Mouse (Mus musculus): ENCODE data around the gene Cyth2. TPM values are rescaled to one million over a fixed set of nuclear protein-coding genes. Genes with fewer than 3 reads are reported as not detected.

The Cyth2 gene
- polyA plus RNA-seq, 1 experiment from 2014 or later, result 194 TPM

GRCm38 (mm10) chr7:45796950-45797349, 17.4 kb downstream of the Cyth2 start:
- WGBS, result 36% methylated on average over 6 of the region's 6 CpGs
- H3K4me3 ChIP-seq (ENCODE audit: low read depth, low read length), result no peak overlapping the region
- DNase-seq (ENCODE audit: low spot score), result no peak
- no peak overlapping the region for H3K9ac ChIP-seq (ENCODE audit: low read length)
- no peak overlapping the region for H3K27ac ChIP-seq (ENCODE audit: low read depth, low read length)
- no peaks in the 10 kb centered on the region for H3K9me3 ChIP-seq (ENCODE audit: control insufficient read depth, low read length)
- no peak overlapping the region for H3K4me2 ChIP-seq (ENCODE audit: low read depth, low read length, severe bottlenecking)
- peaks cover 14% of the 10 kb centered on the region for H3K4me1 ChIP-seq (replicated peaks; ENCODE audit: control insufficient read depth, insufficient read depth, low read length)
- peaks cover 14% of the 10 kb centered on the region for H3K27me3 ChIP-seq (ENCODE audit: control insufficient read depth, insufficient read depth, low read length)
- peaks cover 2% of the 10 kb centered on the region; the same call in 1 of the 2 replicates for H3K36me3 ChIP-seq (ENCODE audit: control insufficient read depth, insufficient read depth, low read length)
- ATAC-seq (replicated peaks; ENCODE audit: low FRiP score), result no peak

GRCm38 (mm10) chr7:45794971-45795370, 19.4 kb downstream of the Cyth2 start:
- no peak for ATAC-seq (replicated peaks; ENCODE audit: low FRiP score)
- no peak overlapping the region for H3K27ac ChIP-seq (ENCODE audit: low read depth, low read length)
- WGBS, result 93% methylated on average over 29 of the region's 29 CpGs

GRCm38 (mm10) chr7:45793969-45794585, 20.3 kb downstream of the Cyth2 start:
- Histone ChIP-seq H3K9ac (ENCODE audit: low read length) (no peak overlapping the region), H3K4me1 (replicated peaks; ENCODE audit: control insufficient read depth, insufficient read depth, low read length) (peaks cover 11% of the 10 kb centered on the region), H3K9me3 (ENCODE audit: control insufficient read depth, low read length) (no peaks in the 10 kb centered on the region), H3K27ac (ENCODE audit: low read depth, low read length) (no peak overlapping the region), H3K36me3 (ENCODE audit: control insufficient read depth, insufficient read depth, low read length) (peaks cover 12% of the 10 kb centered on the region), H3K27me3 (ENCODE audit: control insufficient read depth, insufficient read depth, low read length) (peaks cover 11% of the 10 kb centered on the region), H3K4me3 (ENCODE audit: low read depth, low read length) (no peak overlapping the region), H3K4me2 (ENCODE audit: low read depth, low read length, severe bottlenecking) (no peak overlapping the region)
- no peak for ATAC-seq (replicated peaks; ENCODE audit: low FRiP score)
- WGBS, result 85% methylated on average over 33 of the region's 44 CpGs
- peak; percentile 53 for DNase-seq (ENCODE audit: low spot score)

More at GRCm38 (mm10) chr7:45794971-45795370, 19.4 kb downstream of the Cyth2 start:
- Histone ChIP-seq H3K4me1 (replicated peaks; ENCODE audit: control insufficient read depth, insufficient read depth, low read length) (peaks cover 11% of the 10 kb centered on the region), H3K4me2 (ENCODE audit: low read depth, low read length, severe bottlenecking) (no peak overlapping the region), H3K9ac (ENCODE audit: low read length) (no peak overlapping the region), H3K4me3 (ENCODE audit: low read depth, low read length) (no peak overlapping the region), H3K27me3 (ENCODE audit: control insufficient read depth, insufficient read depth, low read length) (peaks cover 14% of the 10 kb centered on the region), H3K36me3 (ENCODE audit: control insufficient read depth, insufficient read depth, low read length) (peaks cover 4% of the 10 kb centered on the region), H3K9me3 (ENCODE audit: control insufficient read depth, low read length) (no peaks in the 10 kb centered on the region)
- peak; percentile 52 for DNase-seq (ENCODE audit: low spot score)

- peaks cover 7% of the 10 kb centered on the region for H3K27me3 ChIP-seq (ENCODE audit: control insufficient read depth, insufficient read depth, low read length)
- no peak for ATAC-seq (replicated peaks; ENCODE audit: low FRiP score)
- 85% methylated on average over 24 of the region's 24 CpGs for WGBS
These were observed 21.1 kb downstream of the Cyth2 start for GRCm38 (mm10) chr7:45793240-45793639.

GRCm38 (mm10) chr7:45791756-45792490, 22.5 kb downstream of the Cyth2 start:
- Histone ChIP-seq H3K4me2 (ENCODE audit: low read depth, low read length, severe bottlenecking) (no peak overlapping the region), H3K9ac (ENCODE audit: low read length) (no peak overlapping the region), H3K9me3 (ENCODE audit: control insufficient read depth, low read length) (no peaks in the 10 kb centered on the region), H3K4me1 (replicated peaks; ENCODE audit: control insufficient read depth, insufficient read depth, low read length) (peaks cover 3% of the 10 kb centered on the region; the same call in 1 of the 2 replicates), H3K36me3 (ENCODE audit: control insufficient read depth, insufficient read depth, low read length) (peaks cover 15% of the 10 kb centered on the region), H3K27ac (ENCODE audit: low read depth, low read length) (no peak overlapping the region), H3K4me3 (ENCODE audit: low read depth, low read length) (no peak overlapping the region), H3K27me3 (ENCODE audit: control insufficient read depth, insufficient read depth, low read length) (peaks cover 2% of the 10 kb centered on the region)
- no peak for DNase-seq (ENCODE audit: low spot score)
- ATAC-seq (replicated peaks; ENCODE audit: low FRiP score), result no peak
- 84% methylated on average over 17 of the region's 17 CpGs for WGBS

More at GRCm38 (mm10) chr7:45793240-45793639, 21.1 kb downstream of the Cyth2 start:
- peak; percentile 50 for DNase-seq (ENCODE audit: low spot score)
- Histone ChIP-seq H3K4me3 (ENCODE audit: low read depth, low read length) (no peak overlapping the region), H3K4me1 (replicated peaks; ENCODE audit: control insufficient read depth, insufficient read depth, low read length) (peaks cover 7% of the 10 kb centered on the region), H3K9ac (ENCODE audit: low read length) (no peak overlapping the region), H3K36me3 (ENCODE audit: control insufficient read depth, insufficient read depth, low read length) (peaks cover 13% of the 10 kb centered on the region), H3K9me3 (ENCODE audit: control insufficient read depth, low read length) (no peaks in the 10 kb centered on the region), H3K4me2 (ENCODE audit: low read depth, low read length, severe bottlenecking) (no peak overlapping the region), H3K27ac (ENCODE audit: low read depth, low read length) (no peak overlapping the region)

GRCm38 (mm10) chr7:45790721-45791120, 23.7 kb downstream of the Cyth2 start:
- Histone ChIP-seq H3K9ac (ENCODE audit: low read length) (no peak overlapping the region), H3K9me3 (ENCODE audit: control insufficient read depth, low read length) (no peaks in the 10 kb centered on the region), H3K36me3 (ENCODE audit: control insufficient read depth, insufficient read depth, low read length) (peaks cover 15% of the 10 kb centered on the region), H3K27me3 (ENCODE audit: control insufficient read depth, insufficient read depth, low read length) (no peaks in the 10 kb centered on the region), H3K4me3 (ENCODE audit: low read depth, low read length) (no peak overlapping the region), H3K27ac (ENCODE audit: low read depth, low read length) (no peak overlapping the region), H3K4me2 (ENCODE audit: low read depth, low read length, severe bottlenecking) (no peak overlapping the region), H3K4me1 (replicated peaks; ENCODE audit: control insufficient read depth, insufficient read depth, low read length) (peaks cover 9% of the 10 kb centered on the region)
- no peak for DNase-seq (ENCODE audit: low spot score)
- no peak for ATAC-seq (replicated peaks; ENCODE audit: low FRiP score)
- WGBS, result 83% methylated on average over 6 of the region's 6 CpGs

GRCm38 (mm10) chr7:45787642-45788041, 26.7 kb downstream of the Cyth2 start:
- WGBS, result 90% methylated on average over 22 of the region's 22 CpGs
- Histone ChIP-seq H3K4me2 (ENCODE audit: low read depth, low read length, severe bottlenecking) (no peak overlapping the region), H3K27ac (ENCODE audit: low read depth, low read length) (no peak overlapping the region), H3K36me3 (ENCODE audit: control insufficient read depth, insufficient read depth, low read length) (peaks cover 15% of the 10 kb centered on the region), H3K4me3 (ENCODE audit: low read depth, low read length) (no peak overlapping the region), H3K9ac (ENCODE audit: low read length) (no peak overlapping the region), H3K4me1 (replicated peaks; ENCODE audit: control insufficient read depth, insufficient read depth, low read length) (peaks cover 20% of the 10 kb centered on the region), H3K27me3 (ENCODE audit: control insufficient read depth, insufficient read depth, low read length) (no peaks in the 10 kb centered on the region), H3K9me3 (ENCODE audit: control insufficient read depth, low read length) (no peaks in the 10 kb centered on the region)
- DNase-seq (ENCODE audit: low spot score), result peak; percentile 49
- no peak for ATAC-seq (replicated peaks; ENCODE audit: low FRiP score)

GRCm38 (mm10) chr7:45786661-45787413, 27.5 kb downstream of the Cyth2 start:
- DNase-seq (ENCODE audit: low spot score), result peak; percentile 75
- peak overlapping the region; percentile 92 for H3K4me3 ChIP-seq (ENCODE audit: low read depth, low read length)
- peak; percentile 11; the same call in 1 of the 2 replicates for ATAC-seq (replicated peaks; ENCODE audit: low FRiP score)
- H3K9ac ChIP-seq (ENCODE audit: low read length), result peak overlapping the region; percentile 85
- peaks cover 15% of the 10 kb centered on the region for H3K36me3 ChIP-seq (ENCODE audit: control insufficient read depth, insufficient read depth, low read length)
- no peaks in the 10 kb centered on the region for H3K9me3 ChIP-seq (ENCODE audit: control insufficient read depth, low read length)
- H3K27me3 ChIP-seq (ENCODE audit: control insufficient read depth, insufficient read depth, low read length), result no peaks in the 10 kb centered on the region
- 10% methylated on average over 17 of the region's 17 CpGs for WGBS
- H3K4me1 ChIP-seq (replicated peaks; ENCODE audit: control insufficient read depth, insufficient read depth, low read length), result peaks cover 20% of the 10 kb centered on the region
- H3K27ac ChIP-seq (ENCODE audit: low read depth, low read length), result no peak overlapping the region
- H3K4me2 ChIP-seq (ENCODE audit: low read depth, low read length, severe bottlenecking), result peak overlapping the region; percentile 88

All from forebrain, embryonic 11.5 days (tissue).